Mouse (Mus musculus): ENCODE results near the gene Bcl10. TPM values are rescaled to one million over a fixed set of nuclear protein-coding genes. Genes with fewer than 3 reads are reported as not detected.
A peak's percentile ranks its signal among the peaks of the same experiment; 100 is the strongest.
"Not testable (repeated sequence)": the region's sequence is repeated elsewhere in the genome, so short reads cannot be mapped to it uniquely, and the experiment has no call there.

The Bcl10 gene
- polyA plus RNA-seq, 1 experiment, result 85.5 TPM

- TF ChIP-seq CTCF (IDR thresholded peaks at IDR 0.05; ENCODE audit: low read depth, low read length) (no peak), POLR2A (IDR thresholded peaks at IDR 0.05; ENCODE audit: borderline replicate concordance, low read depth, low read length) (no peak)
- peak overlapping the region; percentile 34; the same call in 1 of the 2 replicates for H3K27ac ChIP-seq (ENCODE audit: insufficient read depth, low read depth, low read length)
Observed at GRCm38 (mm10) chr3:145963101-145964017, 40.8 kb downstream of the Bcl10 start.

GRCm38 (mm10) chr3:145964018-145964387 is 41.4 kb downstream of the Bcl10 start:
- TF ChIP-seq POLR2A (IDR thresholded peaks at IDR 0.05; ENCODE audit: borderline replicate concordance, low read depth, low read length) (no peak), CTCF (IDR thresholded peaks at IDR 0.05; ENCODE audit: low read depth, low read length) (no peak)
- Histone ChIP-seq H3K4me1 (ENCODE audit: control insufficient read depth, insufficient read depth, low read length) (peaks cover 15% of the 10 kb centered on the region), H3K27ac (ENCODE audit: insufficient read depth, low read depth, low read length) (peak overlapping the region; percentile 34; the same call in 1 of the 2 replicates), H3K4me3 (ENCODE audit: insufficient read depth, low read length) (peak overlapping the region; percentile 36)

More at GRCm38 (mm10) chr3:145963101-145964017, 40.8 kb downstream of the Bcl10 start:
- Histone ChIP-seq H3K4me3 (ENCODE audit: insufficient read depth, low read length) (peak overlapping the region; percentile 36), H3K4me1 (ENCODE audit: control insufficient read depth, insufficient read depth, low read length) (peaks cover 15% of the 10 kb centered on the region)

- TF ChIP-seq POLR2A (IDR thresholded peaks at IDR 0.05; ENCODE audit: borderline replicate concordance, low read depth, low read length) (no peak), CTCF (IDR thresholded peaks at IDR 0.05; ENCODE audit: low read depth, low read length) (no peak)
Observed at GRCm38 (mm10) chr3:145964473-145964872, 41.9 kb downstream of the Bcl10 start.

GRCm38 (mm10) chr3:145965583-145965982 is 43.0 kb downstream of the Bcl10 start:
- H3K4me1 ChIP-seq (ENCODE audit: control insufficient read depth, insufficient read depth, low read length), result peaks cover 15% of the 10 kb centered on the region
- H3K4me3 ChIP-seq (ENCODE audit: insufficient read depth, low read length); H3K27ac ChIP-seq (ENCODE audit: insufficient read depth, low read depth, low read length): not testable (repeated sequence)

More at GRCm38 (mm10) chr3:145964473-145964872, 41.9 kb downstream of the Bcl10 start:
- H3K4me1 ChIP-seq (ENCODE audit: control insufficient read depth, insufficient read depth, low read length), result peaks cover 15% of the 10 kb centered on the region
- H3K4me3 ChIP-seq (ENCODE audit: insufficient read depth, low read length), result no peak overlapping the region
- H3K27ac ChIP-seq (ENCODE audit: insufficient read depth, low read depth, low read length), result no peak overlapping the region; the same call in 1 of the 2 replicates

GRCm38 (mm10) chr3:145966806-145967205 is 44.2 kb downstream of the Bcl10 start:
- H3K27ac ChIP-seq (ENCODE audit: insufficient read depth, low read depth, low read length), result no peak overlapping the region
- no peak overlapping the region for H3K4me3 ChIP-seq (ENCODE audit: insufficient read depth, low read length)
- TF ChIP-seq CTCF (IDR thresholded peaks at IDR 0.05; ENCODE audit: low read depth, low read length), result no peak
- TF ChIP-seq POLR2A (IDR thresholded peaks at IDR 0.05; ENCODE audit: borderline replicate concordance, low read depth, low read length), result no peak
- peaks cover 15% of the 10 kb centered on the region for H3K4me1 ChIP-seq (ENCODE audit: control insufficient read depth, insufficient read depth, low read length)

GRCm38 (mm10) chr3:145969031-145969501 is 46.5 kb downstream of the Bcl10 start:
- Histone ChIP-seq H3K27ac (ENCODE audit: insufficient read depth, low read depth, low read length) (no peak overlapping the region), H3K4me3 (ENCODE audit: insufficient read depth, low read length) (no peak overlapping the region), H3K4me1 (ENCODE audit: control insufficient read depth, insufficient read depth, low read length) (peaks cover 8% of the 10 kb centered on the region)
- TF ChIP-seq CTCF (IDR thresholded peaks at IDR 0.05; ENCODE audit: low read depth, low read length), result no peak
- no peak for TF ChIP-seq POLR2A (IDR thresholded peaks at IDR 0.05; ENCODE audit: borderline replicate concordance, low read depth, low read length)

- Histone ChIP-seq H3K4me1 (ENCODE audit: control insufficient read depth, insufficient read depth, low read length) (no peaks in the 10 kb centered on the region), H3K27ac (ENCODE audit: insufficient read depth, low read depth, low read length) (no peak overlapping the region), H3K4me3 (ENCODE audit: insufficient read depth, low read length) (no peak overlapping the region)
- TF ChIP-seq POLR2A (IDR thresholded peaks at IDR 0.05; ENCODE audit: borderline replicate concordance, low read depth, low read length) (no peak), CTCF (IDR thresholded peaks at IDR 0.05; ENCODE audit: low read depth, low read length) (no peak)
Observed at GRCm38 (mm10) chr3:145971501-145971900, 48.9 kb downstream of the Bcl10 start.

- TF ChIP-seq POLR2A (IDR thresholded peaks at IDR 0.05; ENCODE audit: borderline replicate concordance, low read depth, low read length) (no peak), CTCF (IDR thresholded peaks at IDR 0.05; ENCODE audit: low read depth, low read length) (no peak)
Observed at GRCm38 (mm10) chr3:145974986-145975385, 52.4 kb downstream of the Bcl10 start.

More at GRCm38 (mm10) chr3:145974986-145975385, 52.4 kb downstream of the Bcl10 start:
- Histone ChIP-seq H3K4me3 (ENCODE audit: insufficient read depth, low read length) (no peak overlapping the region), H3K4me1 (ENCODE audit: control insufficient read depth, insufficient read depth, low read length) (no peaks in the 10 kb centered on the region), H3K27ac (ENCODE audit: insufficient read depth, low read depth, low read length) (no peak overlapping the region)

Other genes with a start within 250 kb of the Bcl10 start
- 0.67 and 1.6 TPM in 2 replicates for gene Ddah1, start 164.1 kb upstream of the Bcl10 start, polyA plus RNA-seq (2012; ENCODE audit: insufficient read depth, insufficient read length, missing spikeins)
- gene 2410004B18Rik, start 15.2 kb downstream of the Bcl10 start, polyA plus RNA-seq (2012; ENCODE audit: insufficient read depth, insufficient read length, missing spikeins), result 23.2 and 24.2 TPM in 2 replicates
- gene Syde2, start 65.1 kb downstream of the Bcl10 start, polyA plus RNA-seq (2012; ENCODE audit: insufficient read depth, insufficient read length, missing spikeins), result 0.24 TPM in 1 of 2 replicates, not detected in the other
- gene Wdr63, start 185.3 kb downstream of the Bcl10 start, polyA plus RNA-seq (2012; ENCODE audit: insufficient read depth, insufficient read length, missing spikeins), result not detected in 2 replicates
- gene Mcoln3, start 194.6 kb downstream of the Bcl10 start, polyA plus RNA-seq (2012; ENCODE audit: insufficient read depth, insufficient read length, missing spikeins), result 4.7 and 6.5 TPM in 2 replicates
- 33.5 and 35.3 TPM in 2 replicates for gene Mcoln2, start 227.0 kb downstream of the Bcl10 start, polyA plus RNA-seq (2012; ENCODE audit: insufficient read depth, insufficient read length, missing spikeins)

All from bone marrow macrophage, adult 2 months (primary cell).